14 mouse cellular contexts compared by ENCODE assay signal in the genomic region with DNA sequence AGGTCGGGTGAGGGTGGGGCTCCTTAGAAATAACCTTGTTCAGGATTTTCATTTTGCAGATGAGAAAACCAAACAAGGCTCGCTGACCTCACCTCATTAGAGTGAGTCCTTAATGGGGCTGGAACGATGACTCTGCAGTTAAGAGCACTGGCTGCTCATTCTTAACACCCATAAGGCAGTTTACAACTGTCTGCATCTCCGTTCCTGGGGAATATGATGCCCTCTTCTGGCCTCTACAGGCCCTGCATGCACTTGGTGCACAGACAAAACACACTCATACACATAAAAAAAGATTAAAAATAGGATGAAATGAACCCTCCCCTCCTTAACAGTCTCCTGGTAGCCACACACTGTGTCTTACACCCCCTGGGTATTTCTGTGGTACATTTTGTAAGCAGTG. TPM values are rescaled to one million over a fixed set of nuclear protein-coding genes. Genes with fewer than 3 reads are reported as not detected.
A peak's percentile ranks its signal among the peaks of the same experiment; 100 is the strongest.
DNase-seq lines count a peak whose midpoint lies in the region; ATAC-seq and TF ChIP-seq lines count a peak whose summit lies in the region.
"Had no signal": no experiment of that assay in that cellular context is flagged by ENCODE, and none has a peak within 500 bp of the region (broad histone marks: within the 10 kb centered on the region; RNA-seq: fewer than 3 reads in every experiment).

No protein-coding gene starts in this region.

- in situ Hi-C loops in CH12.LX (cut with MboI; ENCODE audit: low pct_ligation_motif_present, low pct_unique_long_range_greater_than_20kb, low sequenced_read_pairs): no loop called here

- H3K4me2 ChIP-seq in CH12.LX (ENCODE audit: insufficient read depth, low read depth, poor library complexity, severe bottlenecking): no peak overlapping the region
- H3K4me2 ChIP-seq: heart, embryonic 15.5 days; limb, embryonic 12.5 days; neural tube, embryonic 12.5 days had no signal

- TF ChIP-seq EP300 in CH12.LX (IDR thresholded peaks at IDR 0.05; ENCODE audit: low read length): no peak

- dilution Hi-C loops in CH12.LX (cut with MboI; ENCODE audit: extremely low pct_ligation_motif_present, extremely low pct_unique_long_range_greater_than_20kb, low sequenced_read_pairs): no loop called here

- no peaks in the 10 kb centered on the region; the same call in 1 of the 2 replicates for H3K4me1 ChIP-seq in lung, adult 2 months (ENCODE audit: control insufficient read depth, insufficient read depth, low read length)
- peaks cover 7 to 40% of the 10 kb centered on the region in 2 experiments for H3K4me1 ChIP-seq in CH12.LX (ENCODE audit: control insufficient read depth in 1 of 2, insufficient read depth in 2 of 2)
- H3K4me1 ChIP-seq: neural tube, embryonic 12.5 days had no signal

- H3K27me3 ChIP-seq in CH12.LX (replicated peaks): no peaks in the 10 kb centered on the region
- H3K27me3 ChIP-seq: heart, embryonic 15.5 days; limb, embryonic 12.5 days; neural tube, embryonic 12.5 days had no signal

- TF ChIP-seq POLR2A in lung, adult 2 months (IDR thresholded peaks at IDR 0.05; ENCODE audit: borderline replicate concordance, extremely low read depth, low read depth, low read length): no peak
- TF ChIP-seq POLR2A in CH12.LX (IDR thresholded peaks at IDR 0.05; ENCODE audit: low read depth, low read length): no peak

- DNase-seq in gastrocnemius, adult 2 months: no peak
- DNase-seq in gastrocnemius, postnatal 36 days: no peak
- DNase-seq in lung, adult 2 months: no peak
- no peak for DNase-seq in lung, postnatal 4 days
- peak; percentile 52 for DNase-seq in CH12.LX (ENCODE audit: extremely low read depth)
- DNase-seq in urinary bladder, postnatal 10 days (ENCODE audit: low spot score): no peak
- no peak for DNase-seq in urinary bladder, postnatal 14 days (ENCODE audit: low spot score)
- DNase-seq: right cerebral cortex, postnatal 4 days had no signal

- no peak overlapping the region for H3K9ac ChIP-seq in CH12.LX (ENCODE audit: insufficient read depth, low read depth)
- H3K9ac ChIP-seq: heart, embryonic 15.5 days; limb, embryonic 12.5 days; neural tube, embryonic 12.5 days had no signal

- H3K79me2 ChIP-seq in CH12.LX (replicated peaks; ENCODE audit: control insufficient read depth, extremely low read depth, insufficient read depth, poor library complexity, severe bottlenecking): no peaks in the 10 kb centered on the region

- no peak overlapping the region for H3K27ac ChIP-seq in gastrocnemius, adult 2 months
- H3K27ac ChIP-seq in CH12.LX (ENCODE audit: insufficient read depth, low read depth): no peak overlapping the region
- H3K27ac ChIP-seq: heart, embryonic 15.5 days; limb, embryonic 12.5 days; neural tube, embryonic 12.5 days had no signal

- ATAC-seq in granulocyte monocyte progenitor cell, adult 5-6 weeks (replicated peaks; ENCODE audit: poor library complexity, severe bottlenecking): 0 out of 2 replicates have a peak, but pooled peaks have one; percentile 20

- intact Hi-C loops in gastrocnemius, adult 2 months (cut with DNase I): no loop called here
- intact Hi-C loops in gastrocnemius, postnatal 36 days (cut with DNase I): no loop called here

- TF ChIP-seq CTCF in gastrocnemius, adult 2 months (IDR thresholded peaks at IDR 0.05): peak; percentile 33; the same call in 1 of the 2 replicates
- 0 out of 2 replicates have a peak, but pooled peaks have one; percentile 3 for TF ChIP-seq CTCF in lung, adult 2 months (IDR thresholded peaks at IDR 0.05; ENCODE audit: insufficient read depth, low read length)
- peak; percentile 64 to 65; a peak in 3 of 4 replicates for TF ChIP-seq CTCF in CH12.LX (conservative IDR thresholded peaks at IDR 0.05 in 1 of 2, IDR thresholded peaks at IDR 0.05 in 1 of 2; ENCODE audit: low read depth in 2 of 2, low read length in 2 of 2)

- no peaks in the 10 kb centered on the region for H3K9me3 ChIP-seq in CH12.LX (replicated peaks; ENCODE audit: low read length)
- H3K9me3 ChIP-seq: heart, embryonic 15.5 days; limb, embryonic 12.5 days; neural tube, embryonic 12.5 days had no signal

- peak; percentile 45 for TF ChIP-seq RAD21 in CH12.LX (IDR thresholded peaks at IDR 0.05; ENCODE audit: low read depth, low read length)

- 64% methylated on average over 4 of the region's 4 CpGs for WGBS in lung, adult 2 months

- H3K4me3 ChIP-seq in gastrocnemius, adult 2 months: no peak overlapping the region
- no peak overlapping the region for H3K4me3 ChIP-seq in lung, adult 2 months (replicated peaks; ENCODE audit: extremely low read depth, low read depth, low read length)
- no peak overlapping the region for H3K4me3 ChIP-seq in CH12.LX (replicated peaks in 1 of 3; ENCODE audit: low read depth in 2 of 3, low read length in 2 of 3, poor library complexity in 1 of 3)
- H3K4me3 ChIP-seq: heart, embryonic 15.5 days; limb, embryonic 12.5 days; neural tube, embryonic 12.5 days had no signal

- H3K36me3 ChIP-seq in CH12.LX (replicated peaks in 1 of 2; ENCODE audit: control insufficient read depth in 1 of 2, insufficient read depth in 1 of 2, low read length in 1 of 2): no peaks in the 10 kb centered on the region
- H3K36me3 ChIP-seq: heart, embryonic 15.5 days; limb, embryonic 12.5 days; neural tube, embryonic 12.5 days had no signal

TF ChIP-seq in CH12.LX, 34 proteins besides CTCF, POLR2A, EP300 and RAD21:
- TF ChIP-seq UBTF (IDR thresholded peaks at IDR 0.05; ENCODE audit: low read depth, low read length) (no peak), SMC3 (IDR thresholded peaks at IDR 0.05; ENCODE audit: low read depth, low read length) (peak; percentile 30)

RNA-seq across cellular contexts. Expression of gene Gm11492, which starts 38.5 kb away (rescaled TPM):
- total RNA-seq in gastrocnemius, adult 2 months (2021): not detected
- not detected for total RNA-seq in gastrocnemius, postnatal 36 days (2021)
- not detected in 2 replicates for polyA plus RNA-seq in lung, adult 2 months (2012; rRNA removed)
- not detected in 2 replicates for total RNA-seq in CH12.LX (2012; rRNA removed)
- not detected in 2 replicates for total RNA-seq in CH12.LX (2014; rRNA removed)
- not detected in 2 replicates for polyA plus RNA-seq in CH12.LX (2012; ENCODE audit: insufficient read length, low read depth)
- total RNA-seq in granulocyte monocyte progenitor cell, adult 5-6 weeks (2014; fragmentation: Nextera tagmentation): not detected in 2 replicates
- not detected in 2 replicates for total RNA-seq in granulocyte monocyte progenitor cell, adult 5-6 weeks (2017)
- total RNA-seq: common myeloid progenitor, adult 5-6 weeks had no signal
- polyA plus RNA-seq: heart, embryonic 15.5 days; large intestine, adult 2 months; limb, embryonic 12.5 days; neural tube, embryonic 12.5 days had no signal

RNA-seq across cellular contexts. Expression of gene Sept4, which starts 40.7 kb away (rescaled TPM):
- 10 to 100 TPM; 13.0 to 15.2 TPM for total RNA-seq in gastrocnemius, adult 2 months (2021)
- total RNA-seq in gastrocnemius, postnatal 36 days (2021): 10 to 100 TPM; 11.3 to 11.9 TPM
- polyA plus RNA-seq in lung, adult 2 months (2012; rRNA removed): 149 and 238 TPM in 2 replicates
- total RNA-seq in CH12.LX (2012; rRNA removed): 1.5 and 1.7 TPM in 2 replicates
- 0.32 TPM in 1 of 2 replicates, not detected in the other for total RNA-seq in CH12.LX (2014; rRNA removed)
- polyA plus RNA-seq in CH12.LX (2012; ENCODE audit: insufficient read length, low read depth): 0.42 and 1.5 TPM in 2 replicates
- total RNA-seq in granulocyte monocyte progenitor cell, adult 5-6 weeks (2014; fragmentation: Nextera tagmentation): 4.7 TPM in 1 of 2 replicates, not detected in the other
- total RNA-seq in granulocyte monocyte progenitor cell, adult 5-6 weeks (2017): 1.3 TPM in 1 of 2 replicates, not detected in the other

Comparison
In these comparisons a context has a peak if more than half of its experiments do, and no peak if none do; other contexts are left out.
1. CTCF ChIP-seq: peak in every context shown above with its lines; median percentile 64 in CH12.LX; 33 in gastrocnemius, adult 2 months; 3 in lung, adult 2 months.